Mouse (Mus musculus) telencephalon, adult 2 months (tissue): ENCODE results near the gene Nob1.

ENCODE experiments used
- DNase-seq: peaks from one replicate; pipeline ENCODE4 v3.0.0-alpha.2; 2011; ENCODE audit warnings: low read depth, low spot score

The Nob1 gene

DNA sequence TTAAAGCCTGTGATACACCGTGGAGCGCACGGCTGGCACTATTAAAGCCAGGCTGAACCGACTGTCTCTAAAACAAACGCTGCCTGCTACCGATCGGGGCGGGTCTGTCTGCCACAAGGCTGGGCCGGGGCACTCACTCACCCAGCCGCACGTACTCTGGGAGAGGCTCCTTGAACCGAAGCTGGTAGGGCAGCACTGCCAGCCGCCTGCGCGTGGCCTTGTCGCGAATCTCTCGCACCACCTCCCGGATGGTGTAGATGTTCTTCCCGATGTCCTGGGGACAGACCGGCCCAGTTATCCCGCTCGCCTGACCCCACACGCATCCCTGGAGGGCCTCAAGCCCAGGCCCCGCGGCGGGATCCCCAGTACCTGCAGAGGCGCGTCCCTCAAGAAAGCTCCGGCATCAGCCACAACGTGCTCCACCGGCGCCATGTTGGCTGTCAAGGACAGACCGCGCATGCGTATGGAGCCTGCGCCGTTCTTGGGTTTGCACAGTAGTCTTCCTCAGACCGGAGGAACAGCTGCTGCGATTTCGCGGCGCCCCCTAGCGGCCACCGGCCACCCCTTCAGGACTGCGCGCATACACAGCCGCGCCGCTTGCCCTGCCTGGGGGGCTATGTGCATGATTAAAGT is at the start of gene Nob1:
TSS of gene Nob1 (minus strand) at position 455 of the 633 bp plus-strand sequence.
- DNase-seq: peak; percentile 95

DNA sequence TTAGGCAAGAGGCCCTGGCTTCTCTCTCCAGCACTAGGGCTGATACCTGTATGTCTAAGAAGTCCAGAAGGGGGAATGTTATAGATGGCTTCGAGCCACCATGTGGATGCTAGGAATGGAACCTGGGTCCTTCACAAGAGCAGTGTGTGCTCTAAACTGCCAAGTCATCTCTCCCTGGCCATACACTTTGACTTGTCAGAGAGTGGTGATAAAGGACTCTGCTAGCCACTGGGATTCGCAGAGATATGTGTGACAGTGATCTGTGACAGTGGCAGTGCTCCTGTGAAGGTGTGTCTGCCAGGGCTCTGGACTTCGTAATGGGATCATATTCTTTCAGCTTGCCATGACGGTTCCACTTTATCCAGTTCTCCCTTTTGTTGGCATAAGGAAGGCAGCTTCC is 48.5 kb upstream of the Nob1 start:
- no peak for DNase-seq

DNA sequence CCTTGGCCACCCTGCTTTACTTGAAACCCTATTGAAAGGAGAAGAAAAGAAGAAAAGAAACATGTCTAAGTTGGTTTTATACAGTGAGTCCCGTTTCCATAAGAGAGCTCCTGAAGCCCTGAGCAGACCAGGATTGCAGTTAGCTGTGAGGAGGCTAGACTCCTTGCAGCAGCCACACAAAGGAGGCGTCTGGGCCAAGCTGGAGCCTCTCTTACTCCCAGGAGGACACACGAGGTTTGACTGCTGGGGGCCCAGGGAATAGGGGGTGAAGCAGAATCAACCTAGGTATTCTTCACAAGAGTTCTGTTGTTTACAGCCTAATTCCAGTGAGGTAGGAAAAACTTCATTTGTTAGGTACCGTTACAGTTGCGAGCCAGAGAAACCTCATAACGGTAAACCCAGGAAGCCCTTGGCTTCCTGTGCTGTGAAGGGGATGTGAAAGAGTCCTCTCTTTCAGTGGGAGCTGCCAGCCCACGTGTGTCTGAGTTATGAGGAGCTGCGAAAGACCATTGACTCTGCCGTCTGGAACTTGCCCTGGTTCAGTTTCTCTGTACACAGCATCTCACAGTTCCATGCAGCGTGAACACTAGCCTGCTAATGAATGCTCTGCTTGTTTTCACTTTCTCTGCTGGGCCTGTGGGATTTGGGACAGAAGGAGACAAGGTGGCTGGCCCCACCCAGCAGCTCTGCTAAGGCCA is 47.7 kb upstream of the Nob1 start:
- DNase-seq: no peak

DNA sequence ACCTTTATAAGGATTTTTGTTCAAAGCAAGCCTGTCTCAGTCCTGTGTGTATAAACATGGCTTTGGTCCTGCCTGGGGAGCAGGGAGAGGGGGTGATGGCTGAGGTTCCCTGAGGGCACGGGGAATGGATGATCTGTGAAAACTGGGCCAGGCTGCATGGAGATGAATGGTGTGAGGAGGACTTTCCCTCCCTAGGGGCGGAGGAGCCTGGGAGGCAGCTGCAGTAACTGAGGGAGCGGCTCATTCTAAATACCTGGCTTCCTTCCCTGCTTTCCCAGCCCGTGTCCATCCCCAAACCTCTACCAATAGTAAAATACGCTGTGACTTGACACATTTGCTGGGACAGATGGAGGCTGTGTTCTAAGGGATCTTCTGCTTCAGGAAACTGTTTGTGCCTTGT is 45.5 kb upstream of the Nob1 start:
- DNase-seq: no peak

DNA sequence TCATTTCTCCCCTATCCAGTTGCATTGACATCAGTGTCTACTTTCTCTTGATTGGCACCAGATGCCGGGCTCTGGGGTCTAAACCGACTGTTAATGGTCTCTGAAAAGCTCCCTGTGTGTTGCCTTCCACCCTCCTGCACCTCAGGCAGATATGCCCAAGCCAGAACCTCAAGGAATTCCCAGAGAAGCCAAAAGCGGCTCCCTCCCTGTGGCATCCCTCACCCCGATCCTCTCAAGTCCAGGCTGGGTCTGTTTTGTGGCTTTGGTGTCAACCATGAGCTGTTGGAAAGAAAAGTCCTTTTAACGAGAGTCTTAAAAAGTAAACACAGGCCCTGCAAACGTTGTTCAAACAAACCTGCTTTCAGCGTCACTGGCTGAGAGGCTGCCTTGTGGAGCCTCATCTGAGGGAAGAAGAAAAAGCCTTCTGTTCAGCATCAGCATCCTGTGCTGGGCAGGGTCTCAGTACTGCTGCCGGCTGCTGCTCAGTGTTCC is 44.0 kb upstream of the Nob1 start:
- no peak for DNase-seq

DNA sequence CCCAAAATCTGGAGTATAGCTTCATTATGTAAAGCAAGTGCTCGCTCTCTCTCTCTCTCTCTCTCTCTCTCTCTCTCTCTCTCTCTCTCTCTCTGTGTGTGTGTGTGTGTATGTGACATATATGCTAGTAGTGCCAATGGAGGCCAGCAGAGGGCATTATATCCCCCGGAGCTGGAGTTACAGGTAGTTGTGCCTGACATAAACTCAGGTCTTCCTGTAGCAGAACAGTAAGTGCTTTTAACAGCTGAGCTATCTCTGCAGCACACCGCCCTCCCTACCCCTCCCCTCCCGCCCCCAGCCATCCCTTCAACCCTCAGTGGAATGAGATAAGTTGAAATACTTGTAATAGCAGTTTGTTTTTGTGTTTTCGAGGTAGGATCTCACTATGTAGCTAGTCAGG is 41.8 kb upstream of the Nob1 start:
- no peak for DNase-seq

DNA sequence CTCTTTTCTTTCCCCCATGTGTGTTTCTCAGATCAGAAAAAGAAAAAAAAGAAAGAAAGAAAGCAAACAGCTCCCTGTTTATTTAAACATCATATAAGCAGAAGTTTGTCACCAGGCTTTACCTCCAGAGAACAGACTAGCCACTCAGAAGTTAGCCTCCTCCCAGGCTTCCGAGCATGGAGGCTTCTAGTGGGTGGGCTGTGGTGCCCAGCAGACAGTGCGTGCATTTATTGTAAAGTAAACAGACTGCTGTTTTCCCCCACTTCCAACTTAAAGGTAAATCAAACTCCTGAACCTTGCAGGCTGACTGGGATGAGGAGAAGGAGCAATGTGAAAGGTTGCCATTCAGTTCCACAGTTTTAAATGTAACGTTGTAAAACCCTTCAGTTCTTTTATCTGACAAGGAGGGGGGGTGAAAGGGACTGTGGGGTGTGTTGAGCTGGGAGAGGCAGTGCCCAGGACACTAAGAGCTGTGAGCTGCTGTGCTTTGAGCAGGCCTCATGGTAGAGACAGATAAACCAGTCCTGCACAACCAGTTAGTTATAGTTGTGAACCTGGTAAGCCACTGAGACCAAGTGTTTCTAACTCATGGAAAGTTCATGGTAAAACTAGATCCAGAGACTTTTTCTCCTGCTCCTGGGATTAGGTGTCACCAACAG is 40.6 kb upstream of the Nob1 start:
- DNase-seq: no peak

DNA sequence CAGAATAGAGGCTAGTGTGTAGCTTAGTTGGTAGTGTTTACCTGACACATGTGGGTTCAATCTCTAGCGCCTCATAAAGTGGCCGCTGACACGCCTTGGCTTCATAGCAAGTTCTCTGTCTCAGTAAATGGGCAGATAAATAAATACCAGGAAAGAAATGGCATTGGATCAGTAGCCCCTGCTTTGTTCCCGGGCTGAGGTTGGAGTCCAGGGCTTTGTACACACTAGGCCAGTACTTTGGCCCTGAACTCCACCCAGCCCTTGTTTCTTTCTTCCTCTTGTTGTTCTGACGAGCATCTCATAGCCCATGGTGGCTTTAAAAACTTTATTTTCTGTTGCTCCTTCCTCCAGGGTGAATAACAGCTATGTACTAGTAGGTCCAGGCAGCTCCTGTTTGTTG is 37.6 kb upstream of the Nob1 start:
- DNase-seq: no peak

DNA sequence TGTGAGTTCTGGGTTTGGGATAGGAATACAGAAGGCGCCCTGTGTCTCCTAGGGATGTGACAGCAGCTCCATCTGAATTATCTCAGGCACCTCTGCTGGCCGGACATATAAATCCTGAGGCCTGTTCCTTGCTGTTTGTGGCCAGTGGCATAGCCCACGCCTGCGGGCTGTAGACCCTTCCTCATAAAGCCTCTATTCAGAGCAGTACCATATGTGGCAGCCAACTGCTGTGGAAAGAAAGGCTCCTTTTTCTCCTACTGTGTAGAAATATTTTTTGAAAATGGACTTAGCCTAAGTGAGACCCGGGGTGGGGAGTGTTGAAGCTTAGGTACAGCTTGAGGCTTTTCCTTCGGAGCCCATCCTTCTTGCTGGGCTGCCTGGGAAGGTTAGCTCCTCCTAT is 33.4 kb upstream of the Nob1 start:
- no peak for DNase-seq

DNA sequence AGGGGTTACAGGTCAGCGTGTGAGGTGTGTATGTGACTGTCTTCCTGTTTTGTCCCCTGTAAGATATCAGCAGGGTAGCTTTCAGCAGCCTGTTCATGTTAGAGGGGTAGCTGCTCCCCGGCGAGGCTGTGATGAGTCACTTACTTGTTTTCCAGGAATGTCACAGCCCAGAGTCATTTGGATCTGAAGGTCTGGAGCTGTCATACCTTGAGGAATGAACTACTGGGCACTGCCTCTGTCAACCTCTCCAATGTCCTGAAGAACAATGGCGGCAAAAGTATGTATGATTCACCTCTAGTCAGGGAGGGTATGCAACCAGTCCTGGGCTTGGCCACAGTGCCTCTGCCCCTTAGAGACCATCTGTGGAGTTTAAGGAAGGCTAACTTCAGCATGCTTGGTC is 32.9 kb upstream of the Nob1 start:
- no peak for DNase-seq

DNA sequence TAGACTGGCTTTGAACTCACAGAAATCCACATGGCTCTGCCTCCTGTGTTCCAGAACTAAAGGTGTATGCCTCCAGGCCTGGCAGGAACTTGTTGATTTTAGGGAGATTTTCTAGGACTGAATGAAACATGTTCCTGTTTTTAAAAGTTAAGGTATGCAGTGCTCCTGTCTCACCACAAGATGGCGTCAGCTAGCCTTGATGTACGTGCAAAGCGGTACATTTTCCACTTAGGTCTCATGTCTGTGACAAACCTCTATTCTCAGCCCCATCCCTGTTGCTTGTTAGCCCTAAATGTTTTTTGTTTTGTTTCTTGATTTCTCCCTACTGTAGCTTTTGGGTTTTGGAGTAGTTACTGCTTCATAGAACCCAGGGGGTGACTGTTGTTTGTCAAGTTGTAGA is 30.4 kb upstream of the Nob1 start:
- peak; percentile 46 for DNase-seq

DNA sequence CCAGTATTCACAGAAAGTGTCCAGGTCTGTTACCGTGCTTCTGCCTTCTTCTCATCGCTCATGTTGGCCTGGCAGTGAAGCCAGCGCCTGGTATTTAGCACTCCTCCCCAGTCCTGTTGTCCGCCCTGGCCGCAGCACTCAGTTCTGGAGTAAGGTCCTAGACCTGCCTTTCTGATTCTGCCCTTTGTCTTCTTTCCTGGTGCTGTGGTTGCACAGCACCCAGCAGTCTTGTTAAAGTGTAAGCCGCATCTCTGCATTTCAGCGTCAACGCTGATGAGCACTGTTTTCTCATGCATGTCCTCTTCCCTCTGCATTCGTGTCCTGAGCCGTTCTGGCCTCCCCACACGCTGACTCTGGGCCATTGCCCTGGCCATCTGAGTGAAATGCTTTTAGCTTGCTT is 28.5 kb upstream of the Nob1 start:
- DNase-seq: no peak

DNA sequence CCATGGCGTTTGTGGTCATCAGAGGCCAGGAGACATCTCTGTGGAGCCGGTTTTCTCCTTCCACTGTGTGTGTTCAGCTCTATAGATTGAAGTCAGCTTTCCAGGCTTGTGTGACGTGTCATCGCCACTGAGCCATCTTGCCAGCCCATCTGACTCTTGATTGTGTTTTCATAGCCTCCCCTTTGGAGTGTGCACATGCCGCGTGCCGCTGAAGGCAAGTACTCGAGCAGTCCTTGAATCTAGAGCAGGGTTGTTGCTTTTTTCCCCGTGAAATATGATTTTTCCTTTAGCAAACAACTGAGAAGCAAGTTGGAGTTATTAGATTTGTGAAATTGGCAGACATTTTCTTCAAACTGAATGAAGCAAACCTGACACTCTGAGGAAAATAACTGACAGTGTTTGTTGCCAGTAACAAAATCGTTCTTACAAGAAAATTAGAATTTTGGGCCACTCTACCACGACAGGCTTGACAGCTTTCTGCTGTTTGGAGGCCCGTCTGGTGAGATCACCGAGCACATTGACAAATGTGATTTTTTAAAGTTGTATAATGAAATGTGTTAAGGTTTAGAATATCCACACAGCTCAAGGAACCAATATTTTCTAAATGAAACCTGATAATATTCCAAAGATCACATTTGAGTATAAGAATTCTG is 26.7 kb upstream of the Nob1 start:
- DNase-seq: no peak

DNA sequence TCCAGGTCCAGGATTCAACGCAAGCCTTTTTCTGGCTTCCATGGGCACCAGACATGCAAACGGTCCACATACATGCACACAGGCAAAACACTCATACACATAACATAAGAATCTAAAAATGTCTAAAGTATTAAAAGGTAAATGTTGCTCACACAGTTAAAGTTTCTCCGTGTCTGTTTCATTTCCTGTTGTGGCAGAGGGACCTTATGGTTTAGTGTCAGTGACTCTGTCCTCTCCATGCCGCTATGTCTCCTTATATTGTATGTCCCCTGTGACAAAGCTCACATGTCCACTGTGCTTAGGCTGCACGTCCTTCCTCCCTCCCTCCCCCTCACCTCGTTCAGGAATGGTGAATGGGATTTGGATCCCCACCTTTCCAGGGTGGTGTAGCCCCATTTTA is 24.8 kb upstream of the Nob1 start:
- no peak for DNase-seq

DNA sequence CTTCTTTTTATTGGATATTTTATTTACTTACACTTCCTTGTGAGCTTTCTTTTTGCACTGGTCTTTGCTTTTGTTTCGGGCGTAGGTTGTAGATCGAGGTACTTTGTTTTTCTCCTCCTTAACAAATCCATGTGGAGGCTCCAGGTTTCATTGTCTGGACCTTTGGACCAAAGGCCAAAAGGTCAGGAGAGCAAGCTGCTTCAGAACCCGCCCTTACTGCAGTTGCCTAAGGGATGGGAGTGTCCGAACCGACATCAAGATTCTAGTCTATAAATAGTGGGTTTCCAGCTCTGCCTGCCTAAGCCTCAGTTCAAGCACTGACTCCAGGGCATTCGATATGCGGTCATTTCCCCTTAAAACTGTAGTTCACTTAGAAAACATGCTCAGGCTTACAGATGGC is 24.3 kb upstream of the Nob1 start:
- DNase-seq: no peak

DNA sequence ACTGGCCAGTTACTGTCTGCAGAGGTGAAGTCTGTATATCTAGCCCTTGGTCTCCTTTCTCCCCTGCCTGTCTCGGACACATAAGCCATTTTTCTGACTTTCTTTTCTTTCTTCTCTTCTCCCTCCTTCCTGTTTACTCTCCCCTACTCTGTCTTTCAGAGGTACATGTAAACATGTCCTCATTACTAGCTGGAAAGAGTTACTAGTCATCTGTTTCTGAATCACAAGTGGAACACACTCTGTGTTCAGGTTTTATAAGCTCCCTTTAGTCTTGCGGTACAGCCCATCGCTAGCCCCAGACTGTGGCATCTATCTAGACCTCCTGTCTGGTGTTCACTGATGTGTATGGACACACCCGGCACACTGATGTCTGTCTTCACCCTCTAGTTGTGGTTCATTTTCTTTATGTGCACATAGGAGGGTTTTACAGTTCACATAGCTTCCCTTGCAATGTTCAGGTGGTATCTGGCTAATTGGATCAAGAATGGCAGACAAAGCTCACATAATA is 23.6 kb upstream of the Nob1 start:
- DNase-seq: no peak

DNA sequence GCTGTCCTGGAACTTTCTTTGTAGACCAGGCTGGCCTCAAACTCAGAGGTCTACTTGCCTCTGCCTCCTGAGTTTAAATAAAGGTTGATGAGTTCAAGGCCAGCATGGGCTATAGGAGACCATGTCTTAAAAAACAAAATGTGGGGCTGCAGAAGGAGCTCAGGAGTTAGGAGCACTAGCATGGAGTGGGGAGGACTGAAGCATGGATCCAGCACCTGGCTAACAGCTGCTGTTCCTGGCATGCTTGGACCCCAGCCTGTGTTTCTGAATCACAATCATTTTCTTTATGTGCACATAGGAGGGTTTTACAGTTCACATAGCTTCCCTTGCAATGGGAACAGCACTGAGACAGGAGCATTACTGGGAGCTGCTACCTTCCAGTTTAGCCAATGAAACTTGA is 22.9 kb upstream of the Nob1 start:
- no peak for DNase-seq

DNA sequence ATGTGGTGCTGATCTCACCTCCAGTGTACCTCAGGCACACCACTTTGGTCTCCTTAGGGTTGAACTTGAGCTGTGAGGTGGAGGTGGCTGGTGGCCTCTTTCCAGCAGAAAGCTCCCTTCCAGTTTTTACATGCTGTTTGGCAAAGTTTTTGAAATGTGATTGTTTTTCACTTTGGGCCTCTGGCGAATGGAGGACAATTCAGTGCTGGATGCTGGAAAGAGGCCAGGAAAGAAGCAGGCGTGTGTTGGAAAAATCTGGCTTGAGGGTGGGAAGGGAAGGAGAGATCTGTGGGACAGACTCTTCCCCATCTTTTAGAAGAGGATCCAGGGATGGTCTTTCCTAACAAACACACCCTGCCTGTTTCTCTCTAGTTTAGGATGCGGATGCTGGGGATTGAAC is 19.8 kb upstream of the Nob1 start:
- DNase-seq: no peak

DNA sequence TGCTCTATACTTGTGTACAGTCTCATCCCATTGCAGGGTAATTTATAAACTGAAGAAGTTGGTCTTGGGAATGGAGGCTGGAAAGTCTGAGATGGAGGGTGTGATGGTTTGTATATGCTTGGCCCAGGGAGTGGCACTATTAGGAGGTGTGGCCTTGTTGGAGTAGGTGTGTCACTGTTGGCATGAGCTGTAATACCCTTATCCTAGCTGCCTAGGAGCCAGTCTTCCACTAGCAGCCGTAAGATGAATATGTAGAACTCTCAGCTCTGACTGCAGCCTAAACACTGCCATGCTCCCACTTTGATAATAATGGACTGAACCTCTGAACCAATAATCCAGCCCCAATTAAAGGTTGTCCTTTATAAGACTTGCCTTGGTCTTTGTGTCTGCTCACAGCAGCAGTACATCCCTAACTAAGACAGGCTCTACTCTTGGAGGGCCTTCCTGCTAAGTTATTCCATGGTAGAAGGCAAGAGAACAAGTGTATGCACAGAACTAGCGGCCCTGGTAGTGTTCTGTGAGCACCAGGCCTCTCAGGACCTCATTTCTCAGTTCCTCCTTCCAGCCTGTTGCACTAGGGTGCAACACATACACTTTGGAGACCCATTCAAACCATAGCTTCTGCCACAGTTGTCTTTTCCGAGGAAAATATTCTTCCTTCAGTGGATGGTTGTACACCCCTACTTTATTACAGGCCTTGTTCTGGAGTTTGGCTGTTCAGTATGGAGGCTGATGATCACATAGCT is 15.2 kb upstream of the Nob1 start:
- DNase-seq: no peak

DNA sequence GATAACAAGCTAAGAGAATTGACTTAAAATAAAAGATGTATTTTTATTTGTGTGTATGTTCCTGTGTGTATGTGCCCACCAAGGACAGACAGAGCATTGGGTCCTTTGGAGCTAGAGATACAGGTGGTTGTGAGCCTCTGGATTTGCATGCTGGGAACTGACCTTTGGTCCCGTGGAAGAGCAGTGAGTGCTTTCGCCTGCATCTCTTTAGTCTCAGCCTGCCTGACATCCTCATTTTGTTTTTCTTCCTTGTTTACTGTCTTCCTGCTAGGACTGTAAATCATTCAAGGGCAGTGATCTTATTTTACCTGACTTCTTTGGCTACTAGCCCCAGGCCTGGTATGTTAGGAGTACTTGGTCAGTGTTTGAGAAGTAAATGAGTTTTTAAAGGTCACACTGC is 12.9 kb upstream of the Nob1 start:
- no peak for DNase-seq

DNA sequence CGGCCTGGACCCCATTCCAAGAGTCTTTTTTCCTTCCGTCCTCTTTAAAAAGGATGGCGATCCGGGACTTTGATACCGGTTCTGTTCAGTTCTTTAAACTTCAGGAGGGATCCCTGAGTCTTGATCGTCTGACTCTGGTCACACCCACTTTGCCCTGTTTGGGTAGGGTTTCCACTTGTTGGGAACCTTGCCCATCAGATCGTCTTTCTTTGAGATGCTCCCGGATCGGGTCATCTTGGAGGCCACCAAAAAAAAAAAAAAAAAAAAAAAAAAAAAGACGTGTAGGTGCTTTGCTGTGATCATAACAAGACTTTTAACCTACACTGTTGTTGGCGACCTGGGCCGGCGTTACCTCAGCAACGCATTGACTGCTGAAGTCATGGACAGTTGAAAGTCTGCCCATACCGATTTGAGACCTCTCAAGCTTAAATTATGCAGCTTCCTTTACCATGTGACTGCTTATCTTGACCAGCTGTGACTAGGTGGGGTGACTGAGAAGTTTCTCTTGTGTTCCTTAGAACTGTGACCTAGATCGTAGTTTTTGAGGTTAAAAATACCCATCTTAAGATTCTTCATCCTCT is 12.1 kb upstream of the Nob1 start:
- no peak for DNase-seq
